Mouse (Mus musculus): ENCODE data around the gene Ttc3.

Ttc3 gene

GRCm38 (mm10) chr16:94497911-94498310, 127.5 kb downstream of the Ttc3 start:
- no peak for DNase-seq (ENCODE audit: extremely low read depth, low read depth)

- no peak for DNase-seq (ENCODE audit: extremely low read depth, low read depth)
These were observed 133.8 kb downstream of the Ttc3 start for GRCm38 (mm10) chr16:94504192-94504591.

- DNase-seq (ENCODE audit: extremely low read depth, low read depth): no peak
These were observed 136.7 kb downstream of the Ttc3 start for GRCm38 (mm10) chr16:94507071-94507470.

- DNase-seq (ENCODE audit: extremely low read depth, low read depth): no peak
These were observed 138.4 kb downstream of the Ttc3 start for GRCm38 (mm10) chr16:94508769-94509168.

GRCm38 (mm10) chr16:94509983-94510382, 139.6 kb downstream of the Ttc3 start:
- DNase-seq (ENCODE audit: extremely low read depth, low read depth): no peak

GRCm38 (mm10) chr16:94517606-94518005, 147.2 kb downstream of the Ttc3 start:
- no peak for DNase-seq (ENCODE audit: extremely low read depth, low read depth)

Data from MEL-GATA-1-ER (cell line).